Mouse (Mus musculus): ENCODE data around the gene Bcar3.

The Bcar3 gene

GRCm38 (mm10) chr3:122566549-122566948 is 272.6 kb downstream of the Bcar3 start:
- DNase-seq (ENCODE audit: low spot score), result no peak

- DNase-seq (ENCODE audit: low spot score), result no peak
These were observed 279.7 kb downstream of the Bcar3 start for GRCm38 (mm10) chr3:122573426-122574286.

- DNase-seq (ENCODE audit: low spot score), result no peak
These were observed 281.0 kb downstream of the Bcar3 start for GRCm38 (mm10) chr3:122574921-122575320.

- no peak for DNase-seq (ENCODE audit: low spot score)
These were observed 283.4 kb downstream of the Bcar3 start for GRCm38 (mm10) chr3:122577360-122577759.

Data from retina, embryonic 14.5 days (tissue).